Mouse (Mus musculus): ENCODE measurements at regions not wholly inside any gene's neighbourhood (a gene's known extent, or its start where the extent isn't known, plus 50 kb on each side); places are given as distances from the start of the nearest gene placed in this dataset.

DNA sequence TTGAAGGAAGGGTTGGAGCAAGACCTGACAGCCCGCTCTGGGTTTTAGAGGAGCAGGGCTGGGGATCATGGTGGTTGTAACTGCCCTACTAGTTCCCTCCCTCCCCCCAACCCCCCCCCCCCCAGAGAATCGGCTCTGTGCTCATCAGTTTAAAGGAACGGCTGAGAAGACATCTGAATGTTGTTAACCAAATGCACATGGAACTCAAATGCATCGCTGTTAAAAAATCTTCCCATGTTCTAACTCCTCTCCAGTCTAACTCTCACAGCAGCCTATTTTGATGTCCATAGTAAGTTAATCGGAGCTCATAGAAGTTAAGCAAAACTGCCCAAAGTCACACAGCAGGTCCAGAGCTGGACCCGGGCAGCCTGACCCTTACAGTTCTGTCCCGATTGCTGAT lies 143.1 kb downstream of the Vegfa start:
- no peak for DNase-seq (ENCODE audit: low spot score)

DNA sequence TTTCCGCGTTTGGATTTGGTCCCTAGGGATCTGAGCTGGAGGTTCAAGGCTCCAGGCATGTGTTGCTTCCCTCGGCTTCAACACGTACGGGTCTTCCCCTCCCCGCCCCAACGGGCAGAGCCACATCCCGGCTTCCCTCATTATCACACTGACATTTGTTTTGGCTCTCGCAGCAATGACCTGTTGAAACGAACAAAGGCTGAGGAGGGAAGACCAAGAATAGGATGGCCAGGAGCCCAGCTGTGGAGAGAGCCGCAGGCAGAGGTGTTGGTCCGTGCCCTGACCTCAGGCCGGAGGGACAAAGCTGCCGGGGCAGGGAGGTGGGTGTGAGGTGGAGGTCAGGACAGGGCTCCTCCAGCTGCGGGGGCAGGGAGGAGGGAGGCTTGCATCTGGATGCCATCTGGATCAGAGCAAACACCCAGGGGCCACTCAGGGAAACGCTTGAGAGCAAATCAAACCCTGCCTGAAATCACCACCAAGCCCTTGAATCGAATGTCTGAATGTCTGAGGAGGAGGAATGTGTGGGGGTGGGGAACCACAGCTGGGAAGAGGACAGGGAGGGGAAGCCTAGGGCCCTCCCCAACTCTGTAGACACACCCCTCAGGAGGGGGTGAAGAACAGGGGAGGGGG lies 145.6 kb downstream of the Vegfa start:
- DNase-seq (ENCODE audit: low spot score) = peak; percentile 17

DNA sequence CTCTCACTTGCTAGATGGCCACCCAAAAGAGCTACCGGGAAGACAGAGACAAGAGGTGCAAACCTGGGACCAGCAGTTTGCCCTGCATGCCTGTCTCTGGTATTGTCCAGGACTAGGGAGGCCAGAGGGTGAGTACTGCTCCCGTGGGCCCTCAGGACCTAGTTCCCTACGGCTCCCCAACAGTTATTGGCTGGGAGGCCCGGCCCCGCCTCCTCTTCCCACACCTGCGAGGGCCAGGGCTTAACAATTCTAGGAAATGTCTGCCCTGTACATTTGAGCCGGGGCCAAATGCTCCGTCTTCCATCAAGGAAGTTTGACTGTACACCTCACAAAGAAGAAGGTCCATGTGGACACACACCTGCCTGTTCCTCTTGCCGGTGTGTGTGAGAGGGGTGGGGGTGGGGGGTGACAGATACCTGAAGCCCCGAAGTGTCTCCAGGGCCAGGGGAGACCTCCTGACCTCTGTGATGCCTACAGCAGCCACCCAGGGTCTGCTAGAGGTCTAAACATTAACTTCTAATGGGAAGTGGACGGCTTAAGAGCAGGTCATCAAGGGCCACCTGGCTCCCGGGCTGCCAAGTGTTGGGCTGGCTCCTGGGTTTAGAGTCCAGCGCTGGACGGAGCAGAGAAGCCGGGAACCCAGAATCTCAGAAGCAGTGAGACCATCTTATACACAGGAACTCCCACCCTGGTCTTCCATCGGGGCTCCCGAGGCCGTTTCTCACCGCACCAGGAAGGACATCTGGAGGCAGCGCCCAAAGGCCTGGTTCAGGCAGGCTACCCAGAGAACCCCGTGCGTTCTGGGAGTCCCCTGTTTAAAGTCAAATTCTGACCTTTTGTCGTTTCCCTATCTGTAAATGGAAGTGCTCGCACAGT lies 146.5 kb downstream of the Vegfa start:
- no peak for DNase-seq (ENCODE audit: low spot score)

DNA sequence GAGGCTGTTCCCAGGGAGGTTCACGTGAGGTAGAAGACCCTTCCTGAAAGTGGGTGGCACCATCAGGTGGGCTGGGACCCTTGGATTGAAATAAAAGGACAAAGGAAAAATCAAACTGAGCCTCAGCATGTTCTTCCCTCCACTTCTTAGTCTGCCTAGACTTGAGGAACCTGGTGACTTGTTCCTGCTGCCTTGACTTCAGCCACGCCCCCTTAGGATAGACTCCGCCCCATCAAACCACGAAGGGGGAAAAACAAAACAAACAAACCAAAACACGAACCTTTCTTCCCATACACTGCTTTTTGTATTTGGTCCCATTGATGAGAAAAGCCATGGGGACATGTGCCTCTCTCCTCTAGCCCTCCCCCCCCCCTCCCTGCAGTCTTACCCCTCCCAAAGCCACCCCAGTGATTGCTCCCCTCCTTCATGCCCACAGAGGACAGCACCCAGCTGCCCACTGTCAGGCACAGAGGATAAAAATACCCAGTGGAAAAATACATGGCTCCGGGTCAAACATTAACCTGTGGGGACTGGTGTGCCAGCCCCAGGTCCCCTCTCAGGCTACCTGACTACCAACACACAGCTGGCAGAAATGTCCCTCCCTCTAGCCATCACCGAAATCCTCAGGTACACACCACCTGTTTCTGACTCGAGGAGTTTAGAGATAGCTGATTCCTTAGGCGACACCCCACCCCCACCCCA lies 148.0 kb downstream of the Vegfa start:
- DNase-seq (ENCODE audit: low spot score) = no peak

DNA sequence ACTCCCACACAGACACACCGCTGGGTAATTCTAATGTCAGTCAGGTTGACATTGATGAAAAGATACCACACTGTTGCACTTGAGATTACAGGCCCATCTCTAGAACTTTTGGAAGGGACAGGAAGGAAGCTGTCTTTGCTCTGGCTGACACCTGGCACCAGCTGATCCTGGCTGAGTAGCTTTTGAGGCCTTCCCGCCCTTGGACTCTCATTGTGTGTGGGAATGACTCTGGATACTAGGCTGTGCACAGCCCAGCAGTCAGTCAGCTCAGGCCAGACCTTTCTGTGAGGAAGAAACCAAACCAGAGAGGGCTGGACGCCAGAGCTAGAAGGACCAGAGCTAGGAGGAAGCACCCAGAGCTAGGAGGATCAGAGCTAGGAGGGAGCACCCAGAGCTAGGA lies 149.0 kb upstream of the 1600014C23Rik start:
- DNase-seq (ENCODE audit: low spot score) = no peak

DNA sequence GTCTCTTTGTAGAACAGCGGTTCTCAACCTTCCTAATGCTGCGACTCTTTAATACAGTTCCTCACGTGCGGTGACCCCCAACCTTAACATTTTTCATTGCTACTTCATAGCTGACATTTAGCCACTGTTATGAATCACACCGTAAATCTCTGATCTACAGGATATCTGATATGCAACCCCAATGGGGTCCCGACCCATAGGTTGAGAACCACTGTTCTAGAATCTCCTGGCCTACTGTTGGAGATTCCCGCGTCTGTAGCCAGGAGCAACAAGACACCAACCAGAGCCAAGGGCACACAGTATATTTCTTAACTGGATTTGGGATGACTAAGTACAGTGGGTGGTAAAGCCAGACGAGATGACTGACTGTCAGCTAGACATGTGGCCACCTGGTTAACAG lies 147.6 kb upstream of the 1600014C23Rik start:
- no peak for DNase-seq (ENCODE audit: low spot score)

DNA sequence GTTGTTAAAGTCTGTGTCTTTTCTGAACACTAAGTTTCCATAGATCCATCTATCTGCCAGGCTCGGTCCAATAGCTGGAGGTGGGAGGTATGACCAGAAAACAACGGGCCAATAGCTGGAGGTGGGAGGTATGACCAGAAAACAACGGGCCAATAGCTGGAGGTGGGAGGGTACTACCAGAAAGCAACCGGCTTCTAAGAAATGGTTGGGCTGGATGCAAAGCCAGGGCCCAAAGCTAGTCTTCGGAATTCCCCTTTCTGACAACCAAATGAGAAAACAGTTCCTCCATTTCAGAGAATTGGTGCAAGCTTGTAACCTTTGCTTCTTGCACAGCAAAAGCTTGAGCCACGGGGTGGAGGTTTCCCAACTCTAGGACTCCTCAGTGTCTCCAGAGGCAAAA lies 147.1 kb upstream of the 1600014C23Rik start:
- no peak for DNase-seq (ENCODE audit: low spot score)

DNA sequence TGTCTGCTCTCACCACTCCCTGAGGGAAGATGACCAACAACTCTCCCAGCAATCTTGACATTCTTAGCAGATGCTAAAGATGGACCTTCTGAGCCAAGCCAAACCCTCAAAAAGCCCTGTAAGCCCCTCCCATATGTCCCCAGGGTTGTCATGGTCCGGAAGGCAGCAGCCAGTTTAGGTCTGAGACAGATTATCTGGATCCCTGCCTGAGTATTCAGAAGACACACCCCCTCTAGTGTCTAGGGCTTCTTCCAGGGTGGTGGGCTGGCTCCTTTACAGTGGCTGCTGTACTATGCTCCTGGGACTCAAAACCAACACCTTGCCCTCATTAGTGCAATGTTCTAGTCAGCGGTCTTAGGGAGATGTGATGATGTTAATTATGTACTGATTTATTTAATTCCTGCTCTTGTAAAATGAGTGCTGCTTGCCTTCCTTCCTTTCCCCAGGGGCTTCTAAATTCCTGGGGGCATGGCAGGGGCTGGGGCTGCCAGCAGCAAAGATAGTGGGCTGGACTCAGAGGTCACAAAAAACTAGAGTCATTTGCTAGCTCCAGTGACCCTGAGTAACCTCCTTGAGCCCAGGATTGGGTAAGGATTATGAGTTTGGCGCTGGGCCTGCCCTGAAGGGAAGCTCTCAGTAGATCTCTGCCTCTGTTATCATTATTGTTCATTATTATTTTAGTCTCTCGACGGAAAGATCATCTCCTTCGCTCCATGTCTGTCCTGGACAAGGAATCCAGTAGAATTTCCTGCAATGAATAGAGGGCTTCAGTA lies 146.0 kb upstream of the 1600014C23Rik start:
- no peak for DNase-seq (ENCODE audit: low spot score)

DNA sequence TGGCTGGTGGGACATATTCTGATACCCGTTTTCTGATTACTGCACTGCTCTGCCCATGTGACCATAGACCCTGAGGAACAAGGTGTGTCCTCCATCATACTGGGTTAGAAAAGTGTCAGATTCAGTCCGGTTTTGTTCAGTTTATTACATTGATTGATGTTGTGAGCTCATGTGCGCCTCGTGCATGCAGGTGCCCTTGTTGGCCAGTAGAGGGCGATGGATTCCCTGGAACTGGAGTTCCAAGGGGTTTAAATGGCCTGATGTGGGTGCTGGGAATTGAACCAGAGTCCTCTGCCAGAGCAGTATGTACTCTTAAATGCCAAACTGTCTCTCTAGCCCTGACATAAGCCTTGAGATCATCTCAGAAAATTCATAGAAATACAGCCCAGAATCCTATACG lies 144.8 kb upstream of the 1600014C23Rik start:
- no peak for DNase-seq (ENCODE audit: low spot score)

DNA sequence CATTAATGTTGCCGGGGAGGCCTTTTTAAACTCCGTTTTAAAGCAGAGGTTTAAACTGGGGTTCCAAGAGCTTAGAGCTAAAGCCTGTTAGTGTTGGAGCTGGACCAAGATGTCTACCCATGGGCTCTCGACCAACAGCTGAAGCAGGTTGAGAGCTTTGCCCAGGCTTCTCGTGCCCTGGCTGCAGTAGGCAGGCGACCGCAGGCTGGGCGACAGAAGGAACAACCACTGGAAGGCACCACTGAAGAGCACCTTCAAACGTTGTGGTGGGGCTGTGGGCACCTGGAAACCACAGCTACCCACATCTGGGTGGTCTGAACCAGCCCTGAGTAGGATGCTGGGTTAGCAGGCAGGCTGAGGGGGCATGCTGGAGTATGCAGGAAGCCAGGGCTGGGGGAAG lies 141.7 kb upstream of the 1600014C23Rik start:
- no peak for DNase-seq (ENCODE audit: low spot score)

DNA sequence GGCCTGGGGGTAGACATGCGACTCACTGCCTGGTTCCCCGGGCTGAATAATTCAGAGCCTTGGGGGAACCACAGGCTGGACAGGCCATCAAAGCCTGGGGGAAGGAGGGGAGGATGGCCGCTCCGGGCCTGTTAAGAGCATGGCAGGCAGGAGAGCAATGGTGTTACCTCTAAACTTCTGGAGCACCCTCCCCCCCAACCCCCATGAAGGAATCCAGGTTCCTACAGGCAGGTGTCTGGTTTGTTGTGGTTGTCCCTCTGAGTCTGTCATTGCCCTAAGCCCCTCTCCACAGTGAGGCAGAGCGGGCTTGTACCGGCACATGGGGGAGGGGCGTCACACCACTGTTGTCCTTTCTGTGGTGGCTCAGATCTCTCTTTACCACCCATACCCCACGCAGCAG lies 140.4 kb upstream of the 1600014C23Rik start:
- DNase-seq (ENCODE audit: low spot score) = no peak

DNA sequence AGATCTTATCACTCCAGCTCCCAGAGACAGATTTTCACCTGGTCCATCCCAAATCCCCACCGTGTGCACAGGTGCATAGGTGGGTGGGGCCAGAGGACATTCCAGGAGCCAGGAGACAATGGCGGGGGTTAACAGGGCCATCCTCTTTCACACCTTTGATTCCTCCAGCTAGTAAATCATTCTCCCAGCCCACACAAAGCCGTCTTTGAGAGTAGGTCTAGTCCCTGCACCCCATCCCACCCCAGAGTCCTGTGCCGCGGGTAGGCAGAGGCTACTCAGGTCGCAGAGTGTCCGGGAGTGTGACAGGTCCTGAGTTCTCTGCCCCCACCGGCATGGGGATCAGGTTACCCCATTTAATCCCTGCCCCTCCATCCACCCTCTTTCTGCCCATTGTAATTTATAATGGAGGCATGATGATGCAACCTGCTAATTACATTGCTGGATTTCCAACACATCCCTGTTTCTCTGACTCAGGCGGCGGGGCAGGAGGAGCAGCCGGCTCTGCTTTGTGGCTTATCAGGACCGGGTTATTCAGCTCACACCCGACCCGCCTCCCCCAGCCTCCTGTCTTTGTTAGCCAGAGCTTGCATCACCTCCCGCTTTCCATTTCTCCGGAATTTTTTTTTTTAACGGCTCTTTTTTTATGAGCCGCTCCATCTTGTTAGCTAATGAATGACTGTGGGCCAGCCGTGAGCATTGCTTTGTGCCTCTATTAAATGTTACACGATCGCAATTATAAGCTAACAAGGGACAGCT lies 139.7 kb upstream of the 1600014C23Rik start:
- DNase-seq (ENCODE audit: low spot score) = peak; percentile 25

DNA sequence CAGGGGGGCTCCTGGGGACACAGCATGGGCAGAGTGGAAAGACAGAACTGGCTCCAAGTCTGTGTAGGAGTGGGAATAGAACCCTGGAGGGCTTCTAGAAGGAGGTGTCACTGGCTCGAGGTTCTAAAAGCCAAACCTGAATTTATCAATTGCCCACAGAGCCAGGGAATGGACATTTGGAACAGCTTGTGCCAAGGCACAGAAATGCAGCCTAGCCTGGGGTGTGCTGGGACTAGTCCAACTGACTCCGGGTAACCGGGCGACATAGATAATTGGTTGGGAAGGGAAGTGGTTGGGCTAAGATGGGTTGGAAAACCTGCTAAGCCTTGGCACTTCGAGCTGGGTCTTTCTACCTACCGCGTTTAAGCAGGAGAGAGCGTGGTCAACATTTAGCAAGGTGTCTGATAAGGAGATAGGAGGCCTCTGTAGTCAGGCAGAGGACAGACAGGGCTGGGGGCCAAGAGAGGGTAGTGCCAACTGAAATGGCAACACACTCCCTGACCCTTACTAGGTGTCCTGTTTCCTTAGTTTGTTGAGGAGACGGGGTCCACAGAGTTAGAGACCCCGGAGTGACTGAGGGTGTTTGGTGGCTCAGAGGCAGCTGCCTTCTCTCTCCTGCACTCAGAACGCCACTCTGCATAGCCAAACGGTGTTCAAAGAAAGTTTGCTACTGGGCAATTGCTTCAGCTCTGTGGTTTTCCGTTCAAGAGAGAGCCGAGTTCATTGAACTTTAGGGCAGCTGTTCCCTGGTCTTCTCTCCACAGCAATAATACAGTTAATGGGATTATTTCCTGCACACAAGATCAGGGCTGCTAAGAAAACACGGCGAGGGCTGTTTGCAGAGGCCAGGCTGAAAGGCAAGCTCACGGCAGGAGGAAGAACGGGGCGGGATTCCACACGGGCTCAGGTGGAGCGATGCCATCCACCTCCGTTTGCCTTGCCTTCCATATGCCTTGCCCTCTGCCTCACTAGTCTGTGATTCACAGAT lies 138.3 kb upstream of the 1600014C23Rik start:
- DNase-seq (ENCODE audit: low spot score) = no peak

DNA sequence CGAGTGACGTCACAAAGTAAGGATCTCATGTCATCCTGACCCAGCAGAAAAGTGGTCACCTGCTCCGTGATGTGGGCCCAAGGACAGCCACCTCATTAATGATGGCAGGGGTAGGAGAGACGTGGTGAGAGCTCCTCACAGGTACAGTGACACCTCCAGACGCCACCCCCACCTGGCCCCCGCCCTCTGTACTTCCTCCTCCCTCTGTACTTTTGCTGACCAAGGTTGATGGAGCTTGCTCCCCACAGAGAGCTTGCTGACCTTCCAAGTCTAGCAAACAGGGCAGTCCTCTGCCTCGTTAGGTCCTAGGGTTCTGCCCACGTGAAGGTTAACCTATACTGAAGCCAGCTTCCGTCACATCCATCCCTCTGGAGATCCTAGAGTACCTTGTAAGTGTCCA lies 137.4 kb upstream of the 1600014C23Rik start:
- DNase-seq (ENCODE audit: low spot score) = no peak

DNA sequence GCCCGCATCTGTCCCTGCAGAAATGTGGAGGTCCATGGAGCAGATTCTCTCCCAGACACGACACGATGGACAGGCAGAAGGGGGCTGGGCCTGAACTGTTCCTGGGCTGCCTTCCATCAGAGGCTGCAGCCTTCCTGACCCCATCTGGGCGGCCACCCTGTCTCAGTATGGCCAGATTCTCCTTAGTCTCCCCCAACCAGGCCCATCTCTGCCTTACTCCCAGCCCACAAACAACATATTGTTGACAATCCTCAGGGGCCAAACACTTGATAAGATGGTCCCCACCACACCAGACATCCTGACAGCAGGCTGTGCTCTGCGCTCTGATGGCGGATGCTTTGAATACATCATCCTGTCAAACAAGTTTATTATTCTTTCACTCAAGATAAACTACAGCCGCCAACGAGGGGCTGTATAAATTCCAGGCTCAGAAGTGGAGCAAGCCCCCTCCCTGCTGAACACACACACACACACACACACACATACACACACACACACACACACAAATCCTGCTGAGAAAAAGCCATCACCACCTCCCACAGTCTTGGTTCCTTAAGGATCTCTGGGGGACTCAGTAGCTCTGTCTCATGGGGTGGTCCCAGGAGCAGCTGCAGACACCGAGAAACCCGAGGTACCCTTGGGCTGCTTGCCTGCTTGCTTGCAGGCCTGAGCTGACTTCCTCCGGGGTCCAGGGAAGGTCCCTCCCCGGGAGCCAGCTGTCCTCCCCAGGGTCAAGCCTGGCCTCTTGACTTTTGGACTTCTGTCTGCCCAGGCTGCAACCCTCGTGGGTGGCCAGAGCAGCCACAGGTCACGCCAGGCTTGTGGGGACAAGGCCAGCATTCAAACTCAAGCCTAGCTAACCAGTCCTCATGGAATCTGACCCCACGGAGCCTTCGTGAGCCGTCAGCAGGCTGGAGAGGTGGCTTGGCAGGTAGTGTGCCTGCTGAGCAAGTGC lies 135.6 kb upstream of the 1600014C23Rik start:
- DNase-seq (ENCODE audit: low spot score) = no peak

DNA sequence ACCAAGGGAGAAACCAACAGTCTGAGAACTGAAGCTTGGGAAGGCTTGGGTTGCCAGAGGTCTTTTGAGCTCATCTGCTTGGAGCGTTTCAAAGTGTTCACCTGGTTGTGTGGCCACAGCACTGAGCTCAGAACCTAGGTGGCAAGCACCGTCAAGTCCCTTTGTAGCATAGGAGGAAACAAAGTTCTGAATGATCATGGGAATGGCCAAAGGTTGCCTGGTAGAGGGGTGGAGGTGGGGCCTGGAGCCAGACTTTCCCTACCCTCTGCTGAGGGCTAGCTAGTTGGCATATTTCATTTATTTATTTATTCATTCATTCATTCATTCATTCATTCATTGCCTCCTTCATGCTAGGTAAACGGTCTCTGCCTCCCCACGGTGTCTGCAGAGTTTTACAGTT lies 134.9 kb upstream of the 1600014C23Rik start:
- no peak for DNase-seq (ENCODE audit: low spot score)

DNA sequence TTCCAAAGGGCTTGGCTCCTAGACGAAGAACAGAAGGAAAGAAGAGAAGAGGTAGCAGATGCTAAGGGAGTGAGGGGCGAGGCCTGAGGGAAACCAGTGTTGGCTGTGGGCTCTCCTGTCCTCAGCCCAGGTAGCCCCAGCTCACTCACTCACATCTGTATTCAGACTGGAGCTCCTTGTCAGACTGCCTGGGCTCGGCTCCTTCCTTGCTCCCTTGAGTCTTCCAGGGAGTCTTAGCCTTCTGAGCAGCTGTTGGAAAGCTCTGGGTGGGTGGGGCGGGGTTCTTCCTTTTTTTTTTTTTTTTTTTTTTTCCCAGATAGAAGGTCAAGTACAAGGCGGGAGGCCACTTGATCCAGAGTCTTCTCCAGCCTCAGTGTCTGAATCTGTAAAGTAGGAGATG lies 134.1 kb upstream of the 1600014C23Rik start:
- DNase-seq (ENCODE audit: low spot score) = no peak

DNA sequence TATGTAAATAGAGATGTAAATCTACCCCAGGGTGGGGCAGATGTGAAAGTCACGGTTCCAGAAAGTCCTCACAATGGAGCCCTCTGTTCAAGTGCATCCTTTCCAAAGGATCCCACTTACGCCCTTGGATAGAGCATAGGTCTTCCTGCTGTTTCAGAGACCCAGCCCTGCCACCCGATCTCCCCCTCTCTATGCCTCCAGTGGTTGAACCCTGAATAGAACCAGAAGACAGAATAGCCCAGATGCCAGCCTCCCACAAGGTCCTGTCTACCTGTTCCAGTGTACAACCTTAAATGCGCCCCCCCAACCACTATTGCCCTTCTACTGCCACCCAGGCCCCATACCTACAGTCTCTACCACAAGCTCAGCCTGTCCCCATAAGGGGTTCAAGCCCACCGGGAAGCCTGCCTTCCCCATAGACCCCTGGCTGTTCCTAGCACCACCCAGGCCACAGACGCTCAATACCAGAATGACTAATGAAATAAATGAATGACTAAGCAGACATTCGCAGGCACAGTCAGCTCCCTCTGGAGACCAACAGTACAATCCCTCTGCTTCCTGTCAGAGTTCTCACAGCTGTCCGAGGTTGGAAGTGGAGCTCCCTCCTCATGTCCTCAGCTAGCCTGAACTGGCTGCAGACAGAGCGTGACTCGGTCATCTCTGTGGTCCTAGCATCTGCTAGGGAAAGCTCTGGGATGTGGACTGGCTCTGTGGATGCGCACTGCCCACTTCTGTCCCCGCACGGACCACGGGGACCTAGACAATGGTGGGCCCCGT lies 133.4 kb upstream of the 1600014C23Rik start:
- DNase-seq (ENCODE audit: low spot score) = no peak

Data from ovary, adult 18-20 months (tissue).